Mouse (Mus musculus) testis, adult 2 months (tissue): Measurements from ENCODE around the gene Gm20388.

Source experiments
- CTCF ChIP-seq: fragments of 200-500 bp; IDR thresholded peaks from 2 replicates; pipeline ENCODE4 v1.5.1; 2012; ENCODE audit warnings: low read depth, mild to moderate bottlenecking, inconsistent platforms, low read length, moderate library complexity; ENCODE audit not compliant: control insufficient read depth, insufficient read depth, insufficient replicate concordance
- POLR2A ChIP-seq: fragments of 200-500 bp; IDR thresholded peaks from 2 replicates; pipeline ENCODE4 v1.6.1; 2012; ENCODE audit warnings: low read depth, mild to moderate bottlenecking, inconsistent platforms, low read length, moderate library complexity; ENCODE audit not compliant: control insufficient read depth

GRCm38 (mm10) chr8:121134512-121134911 is 1223.9 kb downstream of the Gm20388 start:
- TF ChIP-seq CTCF (no peak), POLR2A (no peak)
